Mouse (Mus musculus): ENCODE data around the gene Grip1.

Gene Grip1

GRCm38 (mm10) chr10:119458991-119459390 is 5.4 kb downstream of the Grip1 start:
- no peak for DNase-seq (ENCODE audit: low spot score in 2 of 2)

- DNase-seq (ENCODE audit: low spot score in 2 of 2): no peak
Observed at GRCm38 (mm10) chr10:119463345-119463744, 9.7 kb downstream of the Grip1 start.

GRCm38 (mm10) chr10:119463793-119464192 is 10.2 kb downstream of the Grip1 start:
- DNase-seq (ENCODE audit: low spot score in 2 of 2): no peak

- no peak for DNase-seq (ENCODE audit: low spot score in 2 of 2)
Observed at GRCm38 (mm10) chr10:119467976-119468375, 14.3 kb downstream of the Grip1 start.

- no peak for DNase-seq (ENCODE audit: low spot score in 2 of 2)
Observed at GRCm38 (mm10) chr10:119470096-119470495, 16.5 kb downstream of the Grip1 start.

- no peak for DNase-seq (ENCODE audit: low spot score in 2 of 2)
Observed at GRCm38 (mm10) chr10:119475166-119475565, 21.5 kb downstream of the Grip1 start.

GRCm38 (mm10) chr10:119477661-119478060 is 24.0 kb downstream of the Grip1 start:
- no peak for DNase-seq (ENCODE audit: low spot score in 2 of 2)

GRCm38 (mm10) chr10:119483068-119483705 is 29.6 kb downstream of the Grip1 start:
- DNase-seq (ENCODE audit: low spot score in 2 of 2): no peak

GRCm38 (mm10) chr10:119483766-119484165 is 30.1 kb downstream of the Grip1 start:
- no peak for DNase-seq (ENCODE audit: low spot score in 2 of 2)

GRCm38 (mm10) chr10:119486936-119487335 is 33.3 kb downstream of the Grip1 start:
- DNase-seq (ENCODE audit: low spot score in 2 of 2): no peak

- no peak for DNase-seq (ENCODE audit: low spot score in 2 of 2)
Observed at GRCm38 (mm10) chr10:119490831-119491230, 37.2 kb downstream of the Grip1 start.

GRCm38 (mm10) chr10:119495317-119495716 is 41.7 kb downstream of the Grip1 start:
- no peak for DNase-seq (ENCODE audit: low spot score in 2 of 2)

- DNase-seq (ENCODE audit: low spot score in 2 of 2): no peak
Observed at GRCm38 (mm10) chr10:119496221-119496620, 42.6 kb downstream of the Grip1 start.

- no peak for DNase-seq (ENCODE audit: low spot score in 2 of 2)
Observed at GRCm38 (mm10) chr10:119521686-119522085, 68.1 kb downstream of the Grip1 start.

- no peak for DNase-seq (ENCODE audit: low spot score in 2 of 2)
Observed at GRCm38 (mm10) chr10:119525730-119526129, 72.1 kb downstream of the Grip1 start.

- no peak for DNase-seq (ENCODE audit: low spot score in 2 of 2)
Observed at GRCm38 (mm10) chr10:119534852-119535251, 81.2 kb downstream of the Grip1 start.

GRCm38 (mm10) chr10:119541655-119542054 is 88.0 kb downstream of the Grip1 start:
- no peak for DNase-seq (ENCODE audit: low spot score in 2 of 2)

GRCm38 (mm10) chr10:119543771-119544170 is 90.1 kb downstream of the Grip1 start:
- no peak for DNase-seq (ENCODE audit: low spot score in 2 of 2)

GRCm38 (mm10) chr10:119544743-119545142 is 91.1 kb downstream of the Grip1 start:
- no peak for DNase-seq (ENCODE audit: low spot score in 2 of 2)

GRCm38 (mm10) chr10:119547875-119548274 is 94.2 kb downstream of the Grip1 start:
- no peak for DNase-seq (ENCODE audit: low spot score in 2 of 2)

GRCm38 (mm10) chr10:119548774-119549173 is 95.1 kb downstream of the Grip1 start:
- DNase-seq (ENCODE audit: low spot score in 2 of 2): no peak

GRCm38 (mm10) chr10:119550630-119551029 is 97.0 kb downstream of the Grip1 start:
- DNase-seq (ENCODE audit: low spot score in 2 of 2): no peak

- no peak for DNase-seq (ENCODE audit: low spot score in 2 of 2)
Observed at GRCm38 (mm10) chr10:119556346-119556745, 102.7 kb downstream of the Grip1 start.

- no peak for DNase-seq (ENCODE audit: low spot score in 2 of 2)
Observed at GRCm38 (mm10) chr10:119558432-119558831, 104.8 kb downstream of the Grip1 start.

Data from urinary bladder, adult 18-20 months (tissue).